Mouse (Mus musculus): Measurements from ENCODE around the gene Agl.

DNA sequence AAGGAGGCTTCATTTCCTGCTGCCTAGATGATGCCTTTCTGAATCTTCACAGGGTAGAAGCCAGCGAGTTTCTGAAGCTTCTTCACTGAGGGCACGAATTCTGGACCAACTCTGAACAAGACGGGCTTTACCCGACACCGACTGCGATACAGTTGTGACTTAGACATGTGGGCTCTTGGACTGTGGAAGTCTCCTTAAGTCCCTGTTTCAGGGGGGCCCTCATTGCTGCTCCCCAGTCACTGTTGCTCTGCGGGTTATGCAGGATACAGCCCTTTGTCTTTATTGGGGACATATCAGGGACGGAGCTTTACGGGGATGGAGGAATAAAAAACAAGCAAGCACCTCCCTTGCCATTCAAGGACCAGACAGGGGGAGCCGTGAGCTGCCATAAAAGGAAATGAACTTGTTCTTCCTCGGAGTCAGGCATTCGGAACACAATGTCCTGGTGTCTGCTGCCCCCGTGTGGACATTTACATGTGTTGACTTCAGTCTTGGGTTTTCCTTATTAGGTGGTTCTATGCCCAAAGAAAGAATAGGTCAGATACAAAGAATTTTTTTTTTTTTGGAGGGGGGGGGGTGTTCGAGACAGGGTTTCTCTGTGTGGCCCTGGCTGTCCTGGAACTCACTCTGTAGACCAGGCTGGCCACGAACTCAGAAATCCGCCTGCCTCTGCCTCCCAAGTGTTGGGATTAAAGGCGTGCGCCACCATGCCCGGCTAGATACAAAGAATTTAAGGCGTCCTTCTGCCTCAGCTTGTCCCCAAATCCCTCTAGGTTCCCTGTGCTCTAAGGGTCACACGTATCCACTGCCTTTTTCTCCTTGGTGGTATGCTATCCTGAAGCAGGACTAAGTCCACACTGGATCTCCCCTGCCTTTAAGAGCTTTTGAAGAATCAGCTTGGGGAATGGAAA, 28.1 kb upstream of the Agl start:
- TF ChIP-seq CTCF (IDR thresholded peaks at IDR 0.05; ENCODE audit: control insufficient read depth, insufficient read depth, insufficient read length) = peak; percentile 58
- no peak for TF ChIP-seq USF1 (IDR thresholded peaks at IDR 0.05; ENCODE audit: low read depth)
- no peak for TF ChIP-seq MYOG (IDR thresholded peaks at IDR 0.05; ENCODE audit: control insufficient read depth, extremely low read depth, insufficient read length)
- no peak for TF ChIP-seq MAX (IDR thresholded peaks at IDR 0.05)
